Mouse (Mus musculus): ENCODE data around the gene Stoml2. TPM values are rescaled to one million over a fixed set of nuclear protein-coding genes. Genes with fewer than 3 reads are reported as not detected.
"Not testable (repeated sequence)": the region's sequence is repeated elsewhere in the genome, so short reads cannot be mapped to it uniquely, and the experiment has no call there.

Stoml2 gene
- polyA plus RNA-seq, 1 experiment from 2014 or later = 324 TPM

- peaks cover 12% of the 10 kb centered on the region for H3K4me1 ChIP-seq (ENCODE audit: control insufficient read depth, insufficient read depth, low read length)
- under 1% methylated on average over 51 of the region's 51 CpGs for WGBS
- no peaks in the 10 kb centered on the region for H3K27me3 ChIP-seq (replicated peaks; ENCODE audit: control insufficient read depth, insufficient read depth, low read length)
- H3K4me2 ChIP-seq (ENCODE audit: low read depth, low read length) = peak overlapping the region; percentile 75
- peak overlapping the region; percentile 97 for H3K9ac ChIP-seq (ENCODE audit: low read depth, low read length)
- no peaks in the 10 kb centered on the region for H3K9me3 ChIP-seq (ENCODE audit: control insufficient read depth, low read length)
- peak overlapping the region; percentile 100 for H3K27ac ChIP-seq (ENCODE audit: low read length)
- H3K4me3 ChIP-seq (ENCODE audit: low read length) = peak overlapping the region; percentile 97
- H3K36me3 ChIP-seq (ENCODE audit: control insufficient read depth, insufficient read depth, low read length) = peaks cover 4% of the 10 kb centered on the region; the same call in 1 of the 2 replicates
- peak; percentile 79 for ATAC-seq
Measured at GRCm38 (mm10) chr4:42999451-43000140, 31.9 kb downstream of the Stoml2 start.

- Histone ChIP-seq H3K27ac (ENCODE audit: low read length) (no peak overlapping the region), H3K4me2 (ENCODE audit: low read depth, low read length) (peak overlapping the region; percentile 75), H3K27me3 (replicated peaks; ENCODE audit: control insufficient read depth, insufficient read depth, low read length) (no peaks in the 10 kb centered on the region), H3K9ac (ENCODE audit: low read depth, low read length) (peak overlapping the region; percentile 43; the same call in 1 of the 2 replicates), H3K9me3 (ENCODE audit: control insufficient read depth, low read length) (no peaks in the 10 kb centered on the region), H3K4me3 (ENCODE audit: low read length) (peak overlapping the region; percentile 97; the same call in 1 of the 2 replicates), H3K36me3 (ENCODE audit: control insufficient read depth, insufficient read depth, low read length) (peaks cover 9% of the 10 kb centered on the region; the same call in 1 of the 2 replicates), H3K4me1 (ENCODE audit: control insufficient read depth, insufficient read depth, low read length) (peaks cover 12% of the 10 kb centered on the region)
- ATAC-seq = no peak
- WGBS = 49% methylated on average over 2 of the region's 2 CpGs
Measured at GRCm38 (mm10) chr4:42998022-42998421, 33.5 kb downstream of the Stoml2 start.

GRCm38 (mm10) chr4:42988296-42988695, 43.2 kb downstream of the Stoml2 start:
- 73% methylated on average over 1 of the region's 1 CpGs for WGBS
- no peak for ATAC-seq

GRCm38 (mm10) chr4:42980467-42980866, 51.0 kb downstream of the Stoml2 start:
- H3K4me1 ChIP-seq (ENCODE audit: control insufficient read depth, insufficient read depth, low read length); H3K4me2 ChIP-seq (ENCODE audit: low read depth, low read length); ATAC-seq; H3K27me3 ChIP-seq (replicated peaks; ENCODE audit: control insufficient read depth, insufficient read depth, low read length); H3K27ac ChIP-seq (ENCODE audit: low read length); H3K4me3 ChIP-seq (ENCODE audit: low read length); H3K9ac ChIP-seq (ENCODE audit: low read depth, low read length); H3K9me3 ChIP-seq (ENCODE audit: control insufficient read depth, low read length): not testable (repeated sequence)
- 91% methylated on average over 8 of the region's 8 CpGs for WGBS
- peaks cover 17% of the 10 kb centered on the region for H3K36me3 ChIP-seq (ENCODE audit: control insufficient read depth, insufficient read depth, low read length)

More at GRCm38 (mm10) chr4:42988296-42988695, 43.2 kb downstream of the Stoml2 start:
- Histone ChIP-seq H3K9me3 (ENCODE audit: control insufficient read depth, low read length) (no peaks in the 10 kb centered on the region), H3K4me3 (ENCODE audit: low read length) (no peak overlapping the region), H3K27me3 (replicated peaks; ENCODE audit: control insufficient read depth, insufficient read depth, low read length) (no peaks in the 10 kb centered on the region), H3K27ac (ENCODE audit: low read length) (no peak overlapping the region), H3K36me3 (ENCODE audit: control insufficient read depth, insufficient read depth, low read length) (peaks cover 32% of the 10 kb centered on the region), H3K4me2 (ENCODE audit: low read depth, low read length) (no peak overlapping the region), H3K4me1 (ENCODE audit: control insufficient read depth, insufficient read depth, low read length) (no peaks in the 10 kb centered on the region), H3K9ac (ENCODE audit: low read depth, low read length) (no peak overlapping the region)

DNA sequence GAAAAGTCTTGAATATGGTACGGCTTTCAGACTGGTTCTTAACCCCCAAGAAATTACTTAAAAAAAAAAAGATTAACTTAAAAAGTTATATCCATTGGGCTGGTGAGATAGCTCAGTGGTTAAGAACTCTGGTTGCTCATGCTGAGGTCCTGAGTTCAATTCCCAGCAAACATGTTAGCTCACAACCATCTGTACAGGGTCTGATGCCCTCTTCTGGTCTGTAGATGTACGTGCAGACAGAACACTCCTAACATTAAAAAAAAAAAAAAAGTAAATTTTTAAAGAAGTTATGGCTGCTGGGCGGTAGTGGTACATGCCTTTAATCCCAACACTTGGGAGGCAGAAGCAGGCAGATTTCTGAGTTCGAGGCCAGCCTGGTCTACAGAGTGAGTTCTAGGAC, 53.4 kb downstream of the Stoml2 start:
- H3K9ac ChIP-seq (ENCODE audit: low read depth, low read length) = no peak overlapping the region
- no peaks in the 10 kb centered on the region for H3K27me3 ChIP-seq (replicated peaks; ENCODE audit: control insufficient read depth, insufficient read depth, low read length)
- WGBS = 89% methylated on average over 4 of the region's 4 CpGs
- ATAC-seq = no peak
- H3K4me1 ChIP-seq (ENCODE audit: control insufficient read depth, insufficient read depth, low read length) = no peaks in the 10 kb centered on the region
- no peak overlapping the region for H3K4me2 ChIP-seq (ENCODE audit: low read depth, low read length)
- no peak overlapping the region for H3K4me3 ChIP-seq (ENCODE audit: low read length)
- H3K36me3 ChIP-seq (ENCODE audit: control insufficient read depth, insufficient read depth, low read length) = peaks cover 6% of the 10 kb centered on the region; the same call in 1 of the 2 replicates
- no peaks in the 10 kb centered on the region for H3K9me3 ChIP-seq (ENCODE audit: control insufficient read depth, low read length)
- H3K27ac ChIP-seq (ENCODE audit: low read length) = no peak overlapping the region

Other genes starting within 250 kb of the Stoml2 start
- not detected in 2 replicates for gene Fam205a1, start 177.8 kb downstream of the Stoml2 start, polyA plus RNA-seq (2015; fragmentation: Nextera tagmentation; extraction: Ambion mirVana)
- 0.06 and 0.13 TPM in 2 replicates for gene Gm12394, start 174.9 kb downstream of the Stoml2 start, polyA plus RNA-seq (2015; fragmentation: Nextera tagmentation; extraction: Ambion mirVana)
- gene Fam205c, start 157.5 kb downstream of the Stoml2 start, polyA plus RNA-seq (2015; fragmentation: Nextera tagmentation; extraction: Ambion mirVana) = 0.18 and 0.37 TPM in 2 replicates
- gene Phf24, start 115.0 kb downstream of the Stoml2 start, polyA plus RNA-seq (2015; fragmentation: Nextera tagmentation; extraction: Ambion mirVana) = 0.73 and 0.83 TPM in 2 replicates
- gene Dnajb5, start 81.9 kb downstream of the Stoml2 start, polyA plus RNA-seq (2015; fragmentation: Nextera tagmentation; extraction: Ambion mirVana) = 7.2 and 8.4 TPM in 2 replicates
- gene 1700022I11Rik, start 62.1 kb downstream of the Stoml2 start, polyA plus RNA-seq (2015; fragmentation: Nextera tagmentation; extraction: Ambion mirVana) = 0.22 TPM in 1 of 2 replicates, not detected in the other
- 448 and 464 TPM in 2 replicates for gene Vcp, start 31.2 kb downstream of the Stoml2 start, polyA plus RNA-seq (2015; fragmentation: Nextera tagmentation; extraction: Ambion mirVana)
- 16.1 and 16.2 TPM in 2 replicates for gene Fancg, start 21.2 kb downstream of the Stoml2 start, polyA plus RNA-seq (2015; fragmentation: Nextera tagmentation; extraction: Ambion mirVana)
- gene Pigo, start 5.9 kb downstream of the Stoml2 start, polyA plus RNA-seq (2015; fragmentation: Nextera tagmentation; extraction: Ambion mirVana) = 29.6 and 30.3 TPM in 2 replicates
- gene Fam214b, start 14.5 kb upstream of the Stoml2 start, polyA plus RNA-seq (2015; fragmentation: Nextera tagmentation; extraction: Ambion mirVana) = 6.7 and 8.6 TPM in 2 replicates
- gene Unc13b, start 27.2 kb upstream of the Stoml2 start, polyA plus RNA-seq (2015; fragmentation: Nextera tagmentation; extraction: Ambion mirVana) = 3.9 TPM in 2 replicates
- 1.2 and 1.4 TPM in 2 replicates for gene Atp8b5, start 235.4 kb upstream of the Stoml2 start, polyA plus RNA-seq (2015; fragmentation: Nextera tagmentation; extraction: Ambion mirVana)